Mouse (Mus musculus): ENCODE measurements at regions not wholly inside any gene's neighbourhood (a gene's known extent, or its start where the extent isn't known, plus 50 kb on each side); places are given as distances from the start of the nearest gene placed in this dataset.

DNA sequence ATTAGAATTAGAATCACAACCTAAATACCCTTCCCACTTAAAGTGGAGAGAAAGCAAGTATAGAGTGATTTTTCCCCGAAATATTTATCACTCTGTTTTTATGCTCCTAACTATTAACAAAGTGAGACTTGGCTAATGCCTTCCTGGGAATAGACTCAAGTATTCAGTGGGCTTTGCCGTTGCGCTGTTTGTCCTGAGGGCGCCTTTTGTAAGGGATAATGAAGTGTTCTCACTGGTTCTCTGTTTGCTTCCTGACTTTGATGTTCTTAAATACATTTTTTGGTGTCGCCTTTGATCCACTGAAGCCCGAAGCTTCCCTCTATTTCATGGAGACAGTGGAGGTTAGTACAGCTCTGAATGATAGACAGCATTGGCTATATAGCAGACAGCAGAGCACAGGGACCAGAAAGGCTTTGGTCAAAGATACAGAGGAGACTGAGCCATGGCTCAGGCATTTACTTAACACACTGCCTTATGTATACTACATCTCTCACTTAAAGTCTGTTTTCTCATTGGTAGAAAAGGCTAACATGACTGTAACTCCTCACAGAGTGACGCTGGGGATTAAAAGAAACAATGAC, 63.0 kb upstream of the Stxbp6 start:
- H3K9me3 ChIP-seq (replicated peaks; ENCODE audit: insufficient read depth, low read length), result no peaks in the 10 kb centered on the region
- TF ChIP-seq TCF12 (IDR thresholded peaks at IDR 0.05; ENCODE audit: low read depth, low read length) (no peak), USF2 (IDR thresholded peaks at IDR 0.05; ENCODE audit: borderline replicate concordance in 1 of 2, insufficient read depth in 1 of 2, low read depth in 1 of 2, low read length in 2 of 2) (no peak), KAT2A (conservative IDR thresholded peaks at IDR 0.05; ENCODE audit: low read depth, low read length) (no peak), E2F4 (IDR thresholded peaks at IDR 0.05; ENCODE audit: borderline replicate concordance, low read depth, low read length) (no peak), NELFE (IDR thresholded peaks at IDR 0.05; ENCODE audit: low read depth, low read length) (no peak), ZNF384 (IDR thresholded peaks at IDR 0.05; ENCODE audit: low read depth, low read length) (no peak), MAFK (IDR thresholded peaks at IDR 0.05; ENCODE audit: borderline replicate concordance, low read depth, low read length) (no peak), CHD2 (IDR thresholded peaks at IDR 0.05; ENCODE audit: low read length) (no peak), BHLHE40 (IDR thresholded peaks at IDR 0.05; ENCODE audit: borderline replicate concordance, low read depth, low read length) (no peak), TBP (IDR thresholded peaks at IDR 0.05; ENCODE audit: low read depth, low read length) (no peak), MAZ (IDR thresholded peaks at IDR 0.05; ENCODE audit: low read depth, low read length) (no peak), HCFC1 (IDR thresholded peaks at IDR 0.05; ENCODE audit: low read depth, low read length) (no peak), CHD1 (IDR thresholded peaks at IDR 0.05; ENCODE audit: low read depth, low read length) (no peak), ZMIZ1 (IDR thresholded peaks at IDR 0.05; ENCODE audit: low read depth, low read length) (no peak), UBTF (IDR thresholded peaks at IDR 0.05; ENCODE audit: borderline replicate concordance, insufficient read depth, low read depth, low read length) (no peak), ETS1 (IDR thresholded peaks at IDR 0.05; ENCODE audit: low read depth, low read length) (no peak), POLR2A (IDR thresholded peaks at IDR 0.05; ENCODE audit: control insufficient read depth in 1 of 2, insufficient read depth in 1 of 2, low read depth in 1 of 2, low read length in 2 of 2, poor library complexity in 1 of 2) (no peak), POLR2AphosphoS5 (IDR thresholded peaks at IDR 0.05; ENCODE audit: borderline replicate concordance, low read depth, low read length) (no peak), EP300 (IDR thresholded peaks at IDR 0.05; ENCODE audit: low read depth in 1 of 2, low read length in 2 of 2) (no peak), CTCF (IDR thresholded peaks at IDR 0.05 in 2 of 3, conservative IDR thresholded peaks at IDR 0.05 in 1 of 3; ENCODE audit: control insufficient read depth in 1 of 3, insufficient read depth in 1 of 3, low read depth in 2 of 3, low read length in 3 of 3, poor library complexity in 1 of 3, severe bottlenecking in 1 of 3) (no peak)

DNA sequence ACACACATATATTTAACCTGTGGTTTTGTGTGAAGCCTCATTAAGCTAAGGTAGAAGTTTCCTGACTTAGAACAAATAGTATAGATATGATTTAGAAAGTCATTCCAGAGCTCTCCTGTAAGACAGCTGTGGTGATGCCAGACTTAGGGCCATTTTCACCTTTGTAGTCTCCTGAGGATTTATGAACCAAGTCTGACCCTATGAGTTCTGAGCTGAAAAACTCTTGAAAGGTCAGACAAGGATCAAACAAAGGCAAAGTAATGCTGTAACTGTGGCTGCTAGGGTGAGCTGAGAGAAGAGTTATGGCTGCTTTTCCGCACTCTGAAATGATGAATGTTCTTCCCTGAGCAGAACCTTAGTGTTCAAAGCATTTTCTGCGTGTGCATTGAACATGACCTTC, 58.9 kb upstream of the Stxbp6 start:
- Histone ChIP-seq H3K4me1 (ENCODE audit: control insufficient read depth in 1 of 2, insufficient read depth in 2 of 2, low read length in 2 of 2) (no peaks in the 10 kb centered on the region), H3K27me3 (ENCODE audit: control insufficient read depth in 1 of 2, insufficient read depth in 2 of 2, low read length in 2 of 2) (no peaks in the 10 kb centered on the region), H3K9me3 (replicated peaks; ENCODE audit: insufficient read depth, low read length) (no peaks in the 10 kb centered on the region), H3K27ac (ENCODE audit: control insufficient read depth, low read depth, low read length) (no peak overlapping the region), H3K9ac (ENCODE audit: control insufficient read depth, low read depth, low read length, poor library complexity, severe bottlenecking) (no peak overlapping the region), H3K36me3 (ENCODE audit: control insufficient read depth in 1 of 2, insufficient read depth in 2 of 2, low read length in 2 of 2) (no peaks in the 10 kb centered on the region), H3K79me2 (ENCODE audit: control insufficient read depth, insufficient read depth, low read length, poor library complexity) (no peaks in the 10 kb centered on the region), H3K4me3 (ENCODE audit: control insufficient read depth in 1 of 2, insufficient read depth in 1 of 2, low read depth in 2 of 2, low read length in 2 of 2) (no peak overlapping the region)
- no peak for DNase-seq (ENCODE audit: low read depth, low spot score)
- TF ChIP-seq EP300 (IDR thresholded peaks at IDR 0.05; ENCODE audit: low read depth in 1 of 2, low read length in 2 of 2) (no peak), POLR2AphosphoS5 (IDR thresholded peaks at IDR 0.05; ENCODE audit: borderline replicate concordance, low read depth, low read length) (no peak), GATA1 (IDR thresholded peaks at IDR 0.05; ENCODE audit: low read depth, low read length) (no peak), ZMIZ1 (IDR thresholded peaks at IDR 0.05; ENCODE audit: low read depth, low read length) (no peak), RCOR1 (IDR thresholded peaks at IDR 0.05; ENCODE audit: low read depth, low read length) (no peak), GABPA (IDR thresholded peaks at IDR 0.05; ENCODE audit: low read depth, low read length) (no peak), UBTF (IDR thresholded peaks at IDR 0.05; ENCODE audit: borderline replicate concordance, insufficient read depth, low read depth, low read length) (no peak), CHD2 (IDR thresholded peaks at IDR 0.05; ENCODE audit: low read length) (no peak), MAX (IDR thresholded peaks at IDR 0.05; ENCODE audit: low read length) (no peak), NELFE (IDR thresholded peaks at IDR 0.05; ENCODE audit: low read depth, low read length) (no peak), MYB (IDR thresholded peaks at IDR 0.05; ENCODE audit: low read depth, low read length) (no peak), POLR2A (IDR thresholded peaks at IDR 0.05; ENCODE audit: control insufficient read depth in 1 of 2, insufficient read depth in 1 of 2, low read depth in 1 of 2, low read length in 2 of 2, poor library complexity in 1 of 2) (no peak), TAL1 (IDR thresholded peaks at IDR 0.05; ENCODE audit: low read length) (no peak)

More for the DNA sequence above, 63.0 kb upstream of the Stxbp6 start:
- Histone ChIP-seq H3K27ac (ENCODE audit: control insufficient read depth, low read depth, low read length) (no peak overlapping the region), H3K36me3 (ENCODE audit: control insufficient read depth in 1 of 2, insufficient read depth in 2 of 2, low read length in 2 of 2) (no peaks in the 10 kb centered on the region), H3K4me3 (ENCODE audit: control insufficient read depth in 1 of 2, insufficient read depth in 1 of 2, low read depth in 2 of 2, low read length in 2 of 2) (no peak overlapping the region), H3K9ac (ENCODE audit: control insufficient read depth, low read depth, low read length, poor library complexity, severe bottlenecking) (no peak overlapping the region), H3K4me1 (ENCODE audit: control insufficient read depth in 1 of 2, insufficient read depth in 2 of 2, low read length in 2 of 2) (no peaks in the 10 kb centered on the region), H3K27me3 (ENCODE audit: control insufficient read depth in 1 of 2, insufficient read depth in 2 of 2, low read length in 2 of 2) (no peaks in the 10 kb centered on the region), H3K79me2 (ENCODE audit: control insufficient read depth, insufficient read depth, low read length, poor library complexity) (no peaks in the 10 kb centered on the region)
- no peak for DNase-seq (ENCODE audit: low read depth, low spot score)

All from MEL (cell line).